Mouse (Mus musculus) embryonic fibroblast, embryonic 13.5 days (primary cell): ENCODE data around the gene Smtnl2.

Experiments used
- CTCF ChIP-seq: IDR thresholded peaks from 2 replicates; pipeline ENCODE4 v1.5.1; 2011; ENCODE audit warnings: mild to moderate bottlenecking, control low read depth, low read length, moderate library complexity, borderline replicate concordance; ENCODE audit not compliant: insufficient read depth
- POLR2A ChIP-seq: IDR thresholded peaks from 2 replicates; pipeline ENCODE4 v1.6.1; 2011; ENCODE audit warnings: low read depth, mild to moderate bottlenecking, control low read depth, low read length, moderate library complexity

GRCm38 (mm10) chr11:72352272-72352671, 59.2 kb downstream of the Smtnl2 start:
- TF ChIP-seq CTCF (no peak), POLR2A (no peak)
